Mouse (Mus musculus): Measurements from ENCODE around the gene Bahcc1.

Gene Bahcc1

GRCm38 (mm10) chr11:120269007-120269406 lies 36.3 kb downstream of the Bahcc1 start:
- Histone ChIP-seq H3K36me3 (ENCODE audit: insufficient read depth, low read length) (peaks cover 76% of the 10 kb centered on the region), H3K9me3 (ENCODE audit: low read length) (no peaks in the 10 kb centered on the region), H3K4me3 (replicated peaks; ENCODE audit: low read length) (peak overlapping the region; percentile 59), H3K27me3 (ENCODE audit: insufficient read depth, low read length) (no peaks in the 10 kb centered on the region), H3K4me1 (replicated peaks; ENCODE audit: low read depth, low read length) (peaks cover 96% of the 10 kb centered on the region)
- TF ChIP-seq CTCF (conservative IDR thresholded peaks at IDR 0.05; ENCODE audit: low read length) (no peak), NANOG (IDR thresholded peaks at IDR 0.05; ENCODE audit: borderline replicate concordance, low read length) (no peak)

GRCm38 (mm10) chr11:120269498-120270104 lies 36.9 kb downstream of the Bahcc1 start:
- peaks cover 96% of the 10 kb centered on the region for H3K4me1 ChIP-seq (replicated peaks; ENCODE audit: low read depth, low read length)
- TF ChIP-seq CTCF (conservative IDR thresholded peaks at IDR 0.05; ENCODE audit: low read length) = no peak
- TF ChIP-seq NANOG (IDR thresholded peaks at IDR 0.05; ENCODE audit: borderline replicate concordance, low read length) = no peak
- TF ChIP-seq POU5F1 (IDR thresholded peaks at IDR 0.05; ENCODE audit: borderline replicate concordance, low read length) = no peak
- H3K27me3 ChIP-seq (ENCODE audit: insufficient read depth, low read length) = no peaks in the 10 kb centered on the region
- peak overlapping the region; percentile 59 for H3K4me3 ChIP-seq (replicated peaks; ENCODE audit: low read length)
- peaks cover 77% of the 10 kb centered on the region for H3K36me3 ChIP-seq (ENCODE audit: insufficient read depth, low read length)
- H3K9me3 ChIP-seq (ENCODE audit: low read length) = no peaks in the 10 kb centered on the region

GRCm38 (mm10) chr11:120279335-120279734 lies 46.6 kb downstream of the Bahcc1 start:
- H3K9me3 ChIP-seq (ENCODE audit: low read length) = no peaks in the 10 kb centered on the region
- no peak for TF ChIP-seq POU5F1 (IDR thresholded peaks at IDR 0.05; ENCODE audit: borderline replicate concordance, low read length)

GRCm38 (mm10) chr11:120280281-120280773 lies 47.6 kb downstream of the Bahcc1 start:
- Histone ChIP-seq H3K36me3 (ENCODE audit: insufficient read depth, low read length) (peaks cover 100% of the 10 kb centered on the region), H3K4me1 (replicated peaks; ENCODE audit: low read depth, low read length) (peaks cover 57% of the 10 kb centered on the region), H3K4me3 (replicated peaks; ENCODE audit: low read length) (0 out of 2 replicates have a peak overlapping the region, but pooled peaks have one; percentile 13), H3K27me3 (ENCODE audit: insufficient read depth, low read length) (no peaks in the 10 kb centered on the region), H3K9me3 (ENCODE audit: low read length) (no peaks in the 10 kb centered on the region)
- TF ChIP-seq NANOG (IDR thresholded peaks at IDR 0.05; ENCODE audit: borderline replicate concordance, low read length) (no peak), POU5F1 (IDR thresholded peaks at IDR 0.05; ENCODE audit: borderline replicate concordance, low read length) (no peak), CTCF (conservative IDR thresholded peaks at IDR 0.05; ENCODE audit: low read length) (peak; percentile 77)

More at GRCm38 (mm10) chr11:120279335-120279734, 46.6 kb downstream of the Bahcc1 start:
- peaks cover 100% of the 10 kb centered on the region for H3K36me3 ChIP-seq (ENCODE audit: insufficient read depth, low read length)
- H3K4me1 ChIP-seq (replicated peaks; ENCODE audit: low read depth, low read length) = peaks cover 56% of the 10 kb centered on the region
- no peaks in the 10 kb centered on the region for H3K27me3 ChIP-seq (ENCODE audit: insufficient read depth, low read length)
- no peak overlapping the region for H3K4me3 ChIP-seq (replicated peaks; ENCODE audit: low read length)

GRCm38 (mm10) chr11:120280774-120281173 lies 48.0 kb downstream of the Bahcc1 start:
- Histone ChIP-seq H3K4me1 (replicated peaks; ENCODE audit: low read depth, low read length) (peaks cover 59% of the 10 kb centered on the region), H3K9me3 (ENCODE audit: low read length) (no peaks in the 10 kb centered on the region), H3K27me3 (ENCODE audit: insufficient read depth, low read length) (no peaks in the 10 kb centered on the region), H3K4me3 (replicated peaks; ENCODE audit: low read length) (no peak overlapping the region), H3K36me3 (ENCODE audit: insufficient read depth, low read length) (peaks cover 98% of the 10 kb centered on the region)
- TF ChIP-seq POU5F1 (IDR thresholded peaks at IDR 0.05; ENCODE audit: borderline replicate concordance, low read length) = no peak
- no peak for TF ChIP-seq NANOG (IDR thresholded peaks at IDR 0.05; ENCODE audit: borderline replicate concordance, low read length)
- no peak for TF ChIP-seq CTCF (conservative IDR thresholded peaks at IDR 0.05; ENCODE audit: low read length)

GRCm38 (mm10) chr11:120281197-120281596 lies 48.5 kb downstream of the Bahcc1 start:
- H3K4me3 ChIP-seq (replicated peaks; ENCODE audit: low read length) = no peak overlapping the region
- no peaks in the 10 kb centered on the region for H3K9me3 ChIP-seq (ENCODE audit: low read length)
- TF ChIP-seq POU5F1 (IDR thresholded peaks at IDR 0.05; ENCODE audit: borderline replicate concordance, low read length) (no peak), CTCF (conservative IDR thresholded peaks at IDR 0.05; ENCODE audit: low read length) (no peak), NANOG (IDR thresholded peaks at IDR 0.05; ENCODE audit: borderline replicate concordance, low read length) (no peak)
- peaks cover 63% of the 10 kb centered on the region for H3K4me1 ChIP-seq (replicated peaks; ENCODE audit: low read depth, low read length)
- no peaks in the 10 kb centered on the region for H3K27me3 ChIP-seq (ENCODE audit: insufficient read depth, low read length)
- H3K36me3 ChIP-seq (ENCODE audit: insufficient read depth, low read length) = peaks cover 98% of the 10 kb centered on the region

GRCm38 (mm10) chr11:120283542-120283941 lies 50.8 kb downstream of the Bahcc1 start:
- TF ChIP-seq POU5F1 (IDR thresholded peaks at IDR 0.05; ENCODE audit: borderline replicate concordance, low read length) (no peak), CTCF (conservative IDR thresholded peaks at IDR 0.05; ENCODE audit: low read length) (no peak), NANOG (IDR thresholded peaks at IDR 0.05; ENCODE audit: borderline replicate concordance, low read length) (no peak)

GRCm38 (mm10) chr11:120289644-120290043 lies 56.9 kb downstream of the Bahcc1 start:
- H3K4me3 ChIP-seq (replicated peaks; ENCODE audit: low read length) = peak overlapping the region; percentile 5; the same call in 1 of the 2 replicates
- TF ChIP-seq NANOG (IDR thresholded peaks at IDR 0.05; ENCODE audit: borderline replicate concordance, low read length) (no peak), POU5F1 (IDR thresholded peaks at IDR 0.05; ENCODE audit: borderline replicate concordance, low read length) (no peak), CTCF (conservative IDR thresholded peaks at IDR 0.05; ENCODE audit: low read length) (no peak)
- H3K27me3 ChIP-seq (ENCODE audit: insufficient read depth, low read length) = peaks cover 8% of the 10 kb centered on the region; the same call in 1 of the 2 replicates
- H3K9me3 ChIP-seq (ENCODE audit: low read length) = no peaks in the 10 kb centered on the region
- peaks cover 56% of the 10 kb centered on the region for H3K36me3 ChIP-seq (ENCODE audit: insufficient read depth, low read length)
- H3K4me1 ChIP-seq (replicated peaks; ENCODE audit: low read depth, low read length) = peaks cover 60% of the 10 kb centered on the region

More at GRCm38 (mm10) chr11:120283542-120283941, 50.8 kb downstream of the Bahcc1 start:
- peaks cover 98% of the 10 kb centered on the region for H3K36me3 ChIP-seq (ENCODE audit: insufficient read depth, low read length)
- H3K9me3 ChIP-seq (ENCODE audit: low read length) = no peaks in the 10 kb centered on the region
- H3K27me3 ChIP-seq (ENCODE audit: insufficient read depth, low read length) = no peaks in the 10 kb centered on the region
- H3K4me1 ChIP-seq (replicated peaks; ENCODE audit: low read depth, low read length) = peaks cover 82% of the 10 kb centered on the region
- peak overlapping the region; percentile 52 for H3K4me3 ChIP-seq (replicated peaks; ENCODE audit: low read length)

All from E14TG2a.4 (cell line).